Mouse (Mus musculus) frontal cortex, postnatal 10 days (tissue): Measurements from ENCODE around the gene Drd5.

Experiments used
- DNase-seq, 2 experiments: peaks; one replicate each; pipeline ENCODE4 v3.0.0; 2022; ENCODE audit warnings: low spot score in 2 of 2, mixed read lengths in 1 of 2

Drd5 gene

DNA sequence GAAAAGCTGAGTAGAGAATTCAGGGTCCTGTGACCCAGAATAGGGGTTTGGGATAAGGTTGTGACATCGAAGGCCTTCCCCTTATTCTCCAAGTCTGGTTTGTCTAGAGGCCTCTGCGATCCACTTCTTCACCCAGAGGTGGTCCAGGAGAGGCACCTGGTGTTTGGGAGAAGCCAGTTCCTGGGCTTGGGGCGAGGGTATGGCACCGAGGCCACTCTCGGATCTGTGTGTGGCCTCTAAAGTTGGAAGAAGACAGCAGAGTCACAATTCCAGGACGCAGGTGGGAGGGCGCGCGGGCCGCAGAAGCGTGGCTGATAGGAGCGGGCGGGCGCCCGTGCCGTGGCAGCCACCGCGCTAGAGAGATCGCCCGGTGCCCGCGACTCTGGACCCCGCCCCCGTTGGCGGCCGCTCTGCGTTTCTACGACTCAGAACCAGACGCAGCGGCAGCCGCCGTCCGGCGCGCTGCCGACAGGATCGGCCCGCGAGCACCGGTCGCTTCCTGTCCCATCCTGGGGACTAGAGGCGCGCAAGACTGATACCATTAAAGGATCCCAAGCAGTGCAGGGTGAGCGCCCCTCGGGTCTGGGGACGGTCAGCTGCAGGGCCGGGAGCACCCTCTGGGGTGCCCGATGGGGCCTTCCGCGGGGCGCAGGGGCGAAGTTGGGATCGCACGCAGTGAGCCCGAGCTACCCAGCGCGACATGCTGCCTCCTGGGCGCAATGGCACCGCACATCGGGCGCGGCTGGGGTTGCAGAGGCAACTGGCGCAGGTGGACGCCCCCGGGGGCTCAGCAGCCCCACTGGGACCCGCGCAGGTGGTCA, at the start of gene Drd5:
TSS of gene Drd5 (plus strand) at position 402 of the 821 bp plus-strand sequence.
- no peak for DNase-seq

DNA sequence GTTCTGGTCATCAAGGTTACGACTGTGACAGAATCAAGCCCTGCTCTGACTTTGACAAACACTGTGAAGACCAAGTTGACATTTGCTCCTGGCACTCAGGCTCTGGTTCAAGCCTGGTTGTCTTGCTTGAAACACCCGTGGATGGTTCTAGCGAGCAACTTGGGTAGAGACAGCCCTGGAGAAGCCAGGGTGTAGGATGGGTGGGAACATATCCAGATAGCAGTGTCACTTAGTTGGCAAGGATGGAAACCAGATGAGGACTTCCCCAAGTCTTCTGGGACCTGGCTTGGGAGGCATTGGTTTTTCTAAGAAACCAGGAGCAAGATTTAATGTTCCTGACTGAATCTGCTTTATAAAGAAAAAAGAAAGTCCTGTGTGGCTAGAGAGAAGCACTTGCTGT, 48.2 kb upstream of the Drd5 start:
- no peak for DNase-seq

DNA sequence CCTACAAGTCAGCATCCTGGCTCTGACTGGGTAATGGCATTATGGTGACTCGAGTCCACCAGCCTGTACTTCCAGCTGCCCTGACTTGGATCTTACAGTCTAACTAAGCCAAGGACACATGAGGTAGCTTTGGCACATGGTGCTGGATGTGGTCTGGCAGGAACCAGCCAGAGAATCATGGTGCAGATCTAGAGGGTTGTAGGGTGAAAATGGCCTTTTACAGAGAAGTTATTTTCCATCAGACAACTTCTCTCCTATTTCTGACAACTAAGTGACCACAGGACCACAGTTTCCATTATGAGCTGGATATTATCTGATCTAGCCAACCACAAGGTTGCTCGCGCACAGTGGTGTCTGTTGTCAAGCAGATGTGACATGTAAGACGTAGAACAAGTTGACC, 45.3 kb upstream of the Drd5 start:
- DNase-seq, result no peak

DNA sequence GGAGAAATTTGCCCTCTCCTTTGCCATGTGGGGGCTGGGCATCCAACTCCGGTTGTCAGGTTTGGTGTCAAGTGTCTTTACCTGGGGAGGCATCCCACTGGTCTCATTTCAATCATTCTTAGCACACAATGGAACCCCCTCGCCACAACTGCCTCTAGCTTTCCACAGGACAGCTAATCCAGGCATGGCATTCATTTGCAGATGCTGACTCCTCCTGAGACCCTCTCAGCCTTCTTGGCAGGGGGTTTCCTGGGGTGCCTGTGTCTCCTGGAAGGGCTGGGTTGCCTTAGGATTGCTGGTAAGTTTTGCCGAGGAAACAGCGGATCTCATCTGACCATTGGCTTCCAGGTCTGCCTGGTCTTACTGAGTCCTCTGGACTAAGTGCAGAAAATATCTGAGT, 43.4 kb upstream of the Drd5 start, which contains the start of gene Otop1:
TSS of gene Otop1 (plus strand) at position 202 of the 400 bp plus-strand sequence.
- no peak for DNase-seq

DNA sequence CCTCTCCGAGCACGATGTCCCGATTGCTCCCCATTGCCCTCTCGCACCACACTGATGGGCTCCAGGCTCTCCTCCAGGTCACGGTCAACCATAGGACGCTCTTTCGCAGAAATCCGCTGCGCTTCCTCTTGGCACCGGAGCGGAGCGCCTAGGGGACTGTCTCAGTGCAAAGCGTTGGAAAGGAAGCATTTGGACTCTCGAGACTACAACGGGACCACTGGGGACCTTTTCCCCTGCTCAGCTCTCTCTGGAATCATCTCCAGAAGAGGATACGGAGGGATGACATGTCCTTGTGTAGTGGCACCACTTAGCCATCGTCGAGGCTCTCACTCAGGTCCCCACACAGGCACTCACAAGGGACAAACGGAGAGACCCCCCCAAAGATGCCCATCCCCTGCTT, 42.7 kb upstream of the Drd5 start:
- no peak for DNase-seq

DNA sequence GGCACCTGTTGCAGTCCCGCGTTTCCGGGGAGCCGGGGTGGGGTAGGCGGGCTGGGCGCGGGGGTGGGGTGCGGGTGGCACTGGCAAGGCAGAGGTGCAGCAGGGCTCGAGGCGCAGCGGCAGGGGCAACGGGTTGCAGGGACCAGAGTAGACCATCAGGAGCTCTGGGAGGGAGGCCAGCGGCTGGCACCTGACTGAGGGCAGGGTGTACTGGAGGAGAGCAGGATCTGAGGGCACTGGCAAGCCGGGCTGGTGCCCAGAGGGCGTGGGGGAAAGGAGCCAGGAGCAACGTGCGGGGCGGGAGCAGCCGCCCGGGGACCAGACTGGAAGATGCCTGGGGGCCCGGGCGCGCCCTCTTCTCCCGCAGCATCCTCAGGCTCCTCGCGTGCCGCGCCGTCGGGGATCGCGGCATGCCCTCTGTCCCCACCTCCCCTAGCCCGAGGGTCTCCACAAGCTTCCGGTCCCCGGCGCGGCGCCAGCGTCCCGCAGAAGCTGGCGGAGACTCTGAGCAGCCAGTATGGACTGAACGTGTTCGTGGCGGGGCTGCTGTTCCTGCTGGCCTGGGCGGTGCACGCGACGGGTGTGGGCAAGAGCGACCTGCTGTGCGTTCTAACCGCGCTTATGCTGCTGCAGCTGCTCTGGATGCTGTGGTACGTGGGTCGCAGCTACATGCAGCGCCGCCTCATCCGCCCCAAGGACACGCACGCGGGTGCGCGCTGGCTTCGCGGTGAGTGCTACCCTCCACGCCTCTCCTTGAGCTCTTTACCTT, 41.9 kb upstream of the Drd5 start:
- DNase-seq, result no peak

DNA sequence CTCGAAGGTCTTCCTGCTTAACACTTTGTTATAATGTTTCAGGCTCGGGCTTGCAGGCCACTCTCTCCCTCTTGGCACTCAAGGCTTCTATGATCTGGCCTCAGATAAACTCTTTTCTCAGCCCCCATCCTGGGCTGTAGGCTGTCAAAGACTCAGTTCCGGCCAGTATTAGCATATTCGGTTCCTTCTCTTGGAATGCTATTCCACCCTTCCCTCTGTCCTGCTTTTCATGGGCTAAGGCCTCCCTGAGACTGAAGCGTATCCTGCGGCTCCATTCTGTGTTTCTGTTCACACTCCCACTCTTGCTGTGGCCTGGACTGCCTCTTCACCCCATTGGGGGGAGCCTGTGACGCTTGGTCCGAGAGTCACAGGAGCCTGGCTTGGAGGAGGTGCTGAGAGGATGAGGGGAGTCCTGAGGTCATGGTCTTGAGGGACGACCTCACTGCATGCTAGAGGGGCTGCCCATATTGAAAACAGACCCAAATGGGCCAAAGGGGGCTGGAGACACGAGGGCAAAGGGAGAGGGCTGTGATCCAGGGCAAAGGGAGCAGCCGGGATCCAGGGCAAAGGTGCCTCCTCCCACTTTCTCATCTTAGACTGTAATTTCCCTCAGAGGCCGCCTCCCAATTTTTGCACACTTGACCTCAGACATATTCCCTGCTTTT, 41.1 kb upstream of the Drd5 start:
- no peak for DNase-seq

DNA sequence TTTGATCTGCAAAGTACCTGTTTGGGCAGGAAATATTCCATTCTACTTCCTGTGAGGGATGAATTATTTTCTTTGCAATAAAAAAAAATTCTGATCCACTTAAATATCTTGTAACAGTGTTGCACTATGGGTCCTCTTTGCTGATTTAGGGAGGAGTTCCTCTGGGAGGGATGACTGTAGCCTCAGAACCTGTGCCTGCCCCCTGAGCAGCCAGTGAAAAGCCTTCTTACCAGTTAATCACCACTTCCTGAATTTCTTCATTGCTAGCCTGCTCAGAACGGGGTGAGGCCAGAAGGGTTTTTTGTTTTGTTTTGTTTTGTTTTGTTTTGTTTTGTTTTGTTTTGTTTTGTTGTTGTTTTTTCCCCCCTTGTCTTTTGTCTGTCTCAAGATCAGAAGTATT, 39.1 kb upstream of the Drd5 start:
- DNase-seq, result no peak

DNA sequence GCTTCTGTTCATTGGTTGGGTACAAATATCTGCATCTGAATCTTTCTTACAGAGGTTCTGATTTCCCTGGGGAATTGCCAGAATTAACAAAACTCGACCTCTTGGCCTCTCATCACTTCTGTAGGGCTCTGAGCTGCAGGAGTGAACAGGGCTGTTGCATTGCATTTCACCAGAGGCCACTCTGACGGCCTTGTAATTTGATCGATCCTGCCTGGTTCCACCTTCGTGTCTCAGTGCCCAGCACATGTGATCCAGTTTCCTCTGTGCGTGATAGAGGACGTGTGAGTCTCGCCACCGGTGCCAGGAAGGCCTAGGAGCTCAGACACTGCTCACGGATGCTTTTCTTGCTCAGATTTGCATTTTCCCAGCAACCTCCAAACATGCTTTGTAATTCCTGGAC, 33.4 kb upstream of the Drd5 start:
- no peak for DNase-seq

DNA sequence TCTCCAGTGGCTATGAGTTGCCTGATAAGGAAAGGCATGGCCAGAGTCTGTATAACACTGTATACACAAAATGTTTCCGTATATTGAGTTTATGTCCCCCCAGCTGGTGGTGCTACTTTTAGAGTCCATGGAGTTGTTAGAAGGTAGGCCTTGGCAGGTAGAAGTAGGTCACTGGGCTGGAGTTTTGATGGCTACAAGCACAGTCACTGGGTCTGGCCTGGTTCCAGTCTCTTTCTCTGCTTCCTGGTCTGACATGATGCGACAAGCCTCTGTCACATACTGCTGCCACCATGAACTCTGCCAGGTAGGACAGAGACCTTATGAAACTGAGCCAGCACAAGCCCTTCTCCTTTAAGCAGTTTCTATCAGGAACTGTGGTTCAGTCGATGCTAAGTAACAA, 30.7 kb upstream of the Drd5 start:
- no peak for DNase-seq

DNA sequence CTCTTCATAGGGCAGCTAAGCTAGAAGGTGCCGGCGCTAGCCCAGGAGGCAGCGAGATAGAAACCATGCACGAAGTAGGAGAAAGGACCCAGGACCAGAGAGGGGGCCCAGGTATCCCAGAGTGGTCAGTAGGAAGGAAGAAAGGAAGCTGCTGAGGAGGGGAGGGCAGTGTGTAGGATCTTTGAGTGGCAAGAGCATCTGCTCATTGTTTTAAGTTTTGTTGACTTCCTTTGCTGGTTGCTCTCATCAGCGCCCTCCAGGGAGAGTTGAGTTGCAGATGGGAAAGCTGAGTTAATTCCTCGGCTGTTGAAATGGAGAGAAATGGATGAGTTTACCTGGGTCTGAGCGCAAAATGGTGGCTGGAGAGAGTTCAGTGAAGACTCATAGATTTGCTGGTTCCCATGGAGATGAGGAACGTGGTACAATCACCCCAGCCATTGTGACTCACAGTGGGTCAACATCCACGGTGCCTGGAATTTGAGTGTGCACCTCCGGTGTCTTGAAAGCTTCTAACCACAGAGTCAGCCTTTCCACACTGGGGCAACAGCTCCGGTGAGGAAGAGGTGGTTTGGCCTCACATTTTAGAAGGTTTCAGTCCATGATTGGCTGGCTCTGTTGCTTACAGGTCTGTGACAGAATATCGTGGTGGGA, 17.3 kb upstream of the Drd5 start:
- DNase-seq, result no peak

DNA sequence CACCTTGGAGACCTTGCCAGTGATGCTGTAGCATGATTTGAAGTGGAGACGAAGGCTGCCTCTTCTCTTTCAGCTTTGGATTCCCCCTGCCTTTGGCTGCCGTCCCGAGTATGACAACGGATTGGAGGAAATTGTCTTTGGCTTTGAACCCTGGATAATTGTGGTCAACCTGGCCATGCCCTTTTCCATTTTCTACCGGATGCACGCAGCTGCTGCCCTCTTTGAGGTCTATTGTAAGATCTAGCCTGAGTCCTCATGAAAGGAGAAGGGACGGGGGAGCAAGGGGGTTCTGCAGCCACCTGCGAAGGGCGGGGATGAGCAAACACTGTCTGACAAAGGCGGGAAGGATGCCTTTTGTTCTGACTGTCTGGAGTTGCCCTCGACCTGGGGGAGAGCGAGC, 16.5 kb upstream of the Drd5 start:
- no peak for DNase-seq

DNA sequence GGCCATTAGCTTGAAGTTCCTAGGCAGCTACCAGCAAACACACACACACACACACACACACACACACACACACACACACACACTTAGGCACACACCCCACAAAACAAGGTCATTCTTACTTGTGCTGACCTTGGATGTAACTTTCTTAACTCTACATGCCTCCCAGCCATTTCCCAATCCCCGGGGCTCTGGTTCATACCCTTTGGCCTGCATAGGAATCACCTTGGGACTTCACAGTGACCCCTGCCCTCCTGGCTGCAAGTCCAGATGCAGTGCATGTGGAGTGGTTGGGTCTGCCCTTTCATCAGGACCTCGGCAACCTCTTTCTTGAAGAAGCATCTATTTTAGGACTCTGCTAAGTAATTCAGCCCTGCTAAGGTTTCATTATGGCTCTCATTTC, 13.9 kb upstream of the Drd5 start:
- no peak for DNase-seq

DNA sequence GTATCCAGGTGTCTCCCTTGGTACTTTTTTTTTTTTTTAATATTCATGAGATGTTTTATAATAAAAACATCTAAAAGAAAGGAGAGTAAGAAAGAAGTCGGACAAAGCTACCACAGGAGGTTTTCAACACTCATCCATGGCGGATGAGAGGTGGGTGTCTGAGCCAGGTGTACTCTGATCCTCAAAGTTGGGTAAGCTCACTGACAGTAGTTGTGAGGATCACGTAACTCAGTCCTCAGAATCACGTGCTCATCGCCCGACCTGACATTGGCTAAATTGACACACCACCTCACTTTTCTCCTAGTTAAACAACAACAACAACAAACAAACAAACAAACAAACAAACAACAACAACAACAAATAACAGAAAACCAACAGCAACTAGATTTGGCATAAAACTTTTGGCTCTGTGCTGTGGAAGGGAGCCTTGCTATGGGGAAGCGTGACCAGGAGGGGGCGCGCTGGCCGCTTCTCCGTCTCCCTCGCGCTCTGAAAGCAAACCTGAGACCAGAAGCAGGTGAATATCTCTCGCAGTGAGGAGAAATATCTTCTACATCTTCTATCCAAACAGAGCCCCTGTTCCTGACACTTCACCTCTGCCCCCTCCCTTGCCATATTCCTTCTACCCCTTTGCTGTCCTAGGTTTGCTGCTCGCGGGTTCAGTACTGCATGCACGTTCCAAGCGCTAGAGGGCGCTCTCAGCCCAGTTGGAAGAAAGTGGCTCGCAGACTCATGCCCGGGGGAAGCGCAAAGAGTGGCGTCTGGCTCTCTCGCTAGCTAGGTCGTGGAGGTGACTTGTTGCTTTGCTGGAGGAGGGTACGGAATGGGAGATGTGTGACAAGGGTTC, 11.7 kb upstream of the Drd5 start:
- peak; percentile 68 to 87 for DNase-seq

DNA sequence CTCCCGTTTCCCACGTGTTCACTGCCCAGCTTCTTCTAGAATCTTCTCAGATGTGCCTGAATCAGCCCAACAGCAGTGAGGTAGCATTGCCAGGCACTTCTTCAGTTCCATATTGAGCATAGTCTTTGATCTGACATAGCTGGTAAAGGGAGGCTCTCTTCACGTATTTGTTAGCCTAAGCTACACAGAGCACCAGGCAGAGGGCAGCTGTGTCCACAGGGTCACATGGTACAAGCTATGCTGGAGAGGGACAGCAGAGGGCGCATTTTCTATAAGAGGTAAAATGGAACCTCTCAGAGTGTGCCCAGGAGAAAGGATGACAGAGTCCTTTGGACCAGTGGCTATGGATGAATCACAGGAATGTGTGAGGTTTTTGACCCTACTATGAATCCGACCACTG, 10.3 kb upstream of the Drd5 start:
- peak in 1 of 2 experiments; percentile 38 for DNase-seq

DNA sequence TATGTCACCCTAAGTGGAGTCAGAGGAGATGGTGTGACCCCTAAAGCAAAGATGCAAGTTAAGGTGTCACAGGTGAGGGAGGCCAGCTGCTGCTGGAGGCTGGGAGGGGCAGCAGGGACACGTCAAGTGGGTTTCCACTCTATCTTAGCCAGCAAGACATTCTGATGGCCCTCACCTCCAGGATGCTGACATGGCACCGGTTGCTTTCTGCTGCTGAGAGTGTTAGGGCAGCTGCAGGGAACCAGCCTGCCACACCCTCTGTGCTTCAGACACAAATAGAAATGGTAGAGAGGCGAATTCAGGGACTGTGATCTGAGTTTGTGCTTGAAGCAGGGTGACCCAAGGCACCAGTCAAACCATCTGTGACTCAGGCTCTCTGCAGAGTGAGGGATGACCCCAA, 9.4 kb upstream of the Drd5 start:
- DNase-seq, result no peak

DNA sequence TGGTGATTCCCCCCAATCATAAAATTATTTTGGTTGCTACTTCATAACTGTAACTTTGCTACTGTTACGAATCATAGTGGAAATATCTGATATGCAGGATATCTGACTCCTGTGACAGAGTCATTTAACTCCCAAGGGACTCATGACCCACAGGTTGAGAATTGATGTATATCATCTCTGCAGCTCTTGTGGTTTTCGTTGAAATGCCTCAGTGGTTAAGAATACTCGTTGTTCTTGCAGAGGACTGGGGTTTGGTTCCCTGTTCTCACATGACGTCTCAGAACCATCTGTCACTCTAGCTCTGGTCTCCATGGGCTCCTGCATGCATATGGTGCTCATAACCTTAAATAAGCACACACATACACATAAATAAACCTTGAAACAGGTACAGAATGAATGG, 14.2 kb downstream of the Drd5 start:
- no peak for DNase-seq

DNA sequence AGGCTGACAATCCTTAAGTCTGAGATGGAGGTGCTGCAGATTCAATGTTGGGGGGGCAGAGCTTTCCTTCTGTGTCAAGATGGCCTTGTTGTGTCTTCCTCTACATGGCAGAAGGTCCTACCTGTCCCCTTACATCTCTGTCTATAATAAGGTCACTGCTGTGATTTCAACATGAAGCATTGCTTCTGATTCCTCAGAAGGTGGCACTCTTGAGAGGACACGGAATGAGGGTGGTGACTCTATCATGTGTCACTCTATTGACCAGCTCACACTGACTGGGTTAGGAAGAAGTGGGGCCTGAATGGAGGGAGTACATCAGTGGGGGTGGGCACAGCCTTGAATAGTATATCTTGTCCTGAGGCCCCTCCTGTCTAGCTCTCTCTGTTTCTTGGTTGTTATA, 15.4 kb downstream of the Drd5 start:
- DNase-seq, result no peak

DNA sequence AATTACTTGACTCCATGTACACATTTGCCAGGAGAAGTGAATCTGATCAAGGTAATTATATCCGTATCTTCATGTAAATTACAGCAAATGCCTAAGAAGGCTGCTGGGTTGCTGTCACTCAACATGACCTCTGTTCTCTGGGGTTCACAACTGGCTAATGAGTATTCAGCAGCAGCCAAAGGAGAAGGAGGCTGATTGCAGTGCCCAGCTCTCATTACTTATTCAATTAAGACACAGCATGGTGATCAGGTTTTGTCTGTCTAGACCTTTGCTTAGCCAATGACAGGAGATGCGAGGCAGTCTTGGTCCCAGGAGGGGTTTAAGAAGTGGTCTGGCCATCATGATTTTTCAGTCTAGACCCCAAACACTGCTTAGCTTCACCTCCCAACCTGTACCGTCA, 23.9 kb downstream of the Drd5 start:
- DNase-seq, result no peak

DNA sequence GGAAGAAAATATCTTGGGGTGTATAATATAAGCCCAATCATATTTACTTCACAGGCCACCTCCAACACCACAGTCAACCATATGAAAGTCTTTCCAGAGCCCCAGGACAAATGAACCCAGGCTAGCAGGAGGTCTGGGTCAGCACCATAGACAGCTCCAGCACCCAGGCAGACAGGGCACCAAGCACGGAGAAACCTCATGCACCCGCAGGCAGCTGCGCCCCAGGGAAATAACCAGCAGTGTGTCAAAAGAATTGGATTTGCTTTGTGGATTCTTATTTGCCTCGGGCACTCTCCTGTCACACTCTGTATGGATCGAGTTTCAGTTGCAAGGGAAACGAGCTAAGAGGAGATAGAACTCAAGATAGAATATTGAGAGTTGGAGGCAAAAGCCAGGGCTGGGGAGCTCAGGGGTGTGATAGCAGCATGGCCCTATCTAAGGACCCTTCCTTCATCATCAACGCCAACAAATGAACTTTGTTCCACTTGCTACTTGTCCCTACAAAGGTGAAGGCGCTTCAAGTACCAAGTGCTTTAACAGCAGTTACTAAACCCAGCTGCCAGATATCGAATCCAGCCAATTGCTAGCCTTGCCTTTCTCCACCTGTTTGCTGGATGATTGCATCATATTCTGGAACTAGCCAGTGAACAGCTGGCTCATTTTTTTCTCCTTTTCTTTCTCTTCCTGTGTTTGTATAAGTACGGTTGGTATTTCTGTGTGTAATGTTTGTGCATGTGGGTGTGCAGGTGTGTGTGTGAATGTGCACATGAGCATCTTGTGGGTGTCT, 27.7 kb downstream of the Drd5 start:
- DNase-seq, result no peak
